Mouse (Mus musculus): ENCODE data around the gene Dnajc5.
"Not testable (repeated sequence)": the region's sequence is repeated elsewhere in the genome, so short reads cannot be mapped to it uniquely, and the experiment has no call there.

Gene Dnajc5

DNA sequence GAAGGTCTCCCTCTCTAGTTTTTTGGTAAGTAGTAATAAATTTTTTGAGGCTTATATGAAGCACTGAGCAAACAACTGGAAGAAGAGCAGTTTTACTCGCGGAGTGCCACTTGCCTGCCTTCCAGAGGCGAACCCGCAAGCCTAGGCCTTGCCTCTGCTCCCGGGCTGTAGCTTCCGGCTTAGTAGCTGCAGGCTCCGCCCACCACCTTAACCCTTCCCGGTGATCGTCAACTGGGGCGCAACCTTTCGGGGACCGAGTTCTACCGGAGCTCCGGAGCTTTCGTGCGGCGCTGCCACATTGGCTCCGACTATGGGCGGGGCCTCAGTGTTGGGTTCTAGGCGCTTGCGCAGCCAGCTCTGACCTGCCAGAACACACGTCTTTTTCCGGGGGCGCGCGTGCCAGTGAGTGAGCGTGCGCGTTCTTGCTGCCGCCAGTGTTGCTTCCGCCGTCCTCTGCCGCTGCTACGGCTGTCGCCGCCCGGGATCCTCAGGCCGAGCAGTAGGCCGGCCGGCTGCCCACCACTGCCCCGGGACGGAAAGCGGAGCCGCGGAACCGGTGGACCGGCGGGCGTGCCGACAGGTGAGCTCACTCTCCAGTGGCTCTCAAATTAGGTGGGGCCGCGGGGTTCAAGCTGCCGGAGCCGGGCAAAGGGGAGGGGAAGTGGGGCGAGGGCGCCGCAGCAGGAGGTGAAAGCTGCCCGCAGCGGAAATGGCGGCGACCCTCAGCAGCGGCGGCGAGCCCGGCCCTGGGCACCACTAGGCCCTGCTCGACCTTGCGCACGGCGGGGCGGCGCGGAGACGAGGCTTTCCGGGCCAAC lies at the start of gene Dnajc5:
Dnajc5 (plus strand) TSS at position 368 of the 818 bp plus-strand sequence.
- DNase-seq (ENCODE audit: low read depth, low spot score), result peak; percentile 89

DNA sequence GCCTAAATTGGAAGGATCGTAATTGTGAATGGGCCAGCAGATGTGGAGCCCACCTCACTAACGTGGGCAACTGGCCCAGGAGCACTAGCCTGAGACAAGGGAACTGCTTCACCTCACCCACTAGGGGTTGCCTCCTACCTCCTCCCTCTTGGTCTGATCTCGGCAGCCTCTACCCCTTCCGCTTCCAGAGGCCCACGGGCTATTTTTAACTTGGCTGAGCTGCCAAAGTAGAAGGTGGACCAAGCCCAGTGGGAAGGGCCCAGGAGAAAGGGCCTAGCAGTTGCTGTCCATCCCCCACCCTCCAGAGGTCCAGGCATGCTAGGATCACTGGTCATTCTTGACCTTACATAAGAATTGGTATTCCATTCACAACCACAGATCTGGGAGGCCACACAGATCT lies 49.0 kb upstream of the Dnajc5 start:
- DNase-seq (ENCODE audit: low read depth, low spot score), result no peak

DNA sequence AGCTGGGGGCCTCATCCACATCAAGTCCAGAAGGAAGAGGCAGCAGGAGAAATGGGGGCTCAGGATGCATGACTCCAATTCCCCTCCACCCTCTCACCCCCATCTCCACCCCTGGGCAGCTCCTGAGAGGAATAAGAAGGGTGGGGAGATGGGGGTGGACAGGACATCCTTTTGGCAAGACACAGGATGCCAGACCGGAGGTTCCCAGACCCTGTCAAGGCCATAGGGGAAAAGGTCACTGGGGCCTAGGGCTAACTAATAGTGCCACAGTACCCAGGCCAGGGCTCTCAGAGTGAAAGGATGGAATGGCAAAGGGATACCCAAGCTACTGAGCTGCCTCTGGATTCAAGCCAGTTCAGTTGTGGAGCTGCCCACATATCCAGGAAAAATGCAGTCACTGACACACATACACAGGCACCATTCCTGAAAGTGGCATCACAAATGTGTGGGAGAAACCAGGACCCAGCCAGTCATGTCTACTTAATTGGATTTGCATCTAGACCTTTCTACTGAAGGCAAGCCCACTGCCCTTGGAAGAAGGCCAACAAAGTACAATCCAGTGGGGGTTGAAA lies 47.9 kb upstream of the Dnajc5 start:
- no peak for DNase-seq (ENCODE audit: low read depth, low spot score)

DNA sequence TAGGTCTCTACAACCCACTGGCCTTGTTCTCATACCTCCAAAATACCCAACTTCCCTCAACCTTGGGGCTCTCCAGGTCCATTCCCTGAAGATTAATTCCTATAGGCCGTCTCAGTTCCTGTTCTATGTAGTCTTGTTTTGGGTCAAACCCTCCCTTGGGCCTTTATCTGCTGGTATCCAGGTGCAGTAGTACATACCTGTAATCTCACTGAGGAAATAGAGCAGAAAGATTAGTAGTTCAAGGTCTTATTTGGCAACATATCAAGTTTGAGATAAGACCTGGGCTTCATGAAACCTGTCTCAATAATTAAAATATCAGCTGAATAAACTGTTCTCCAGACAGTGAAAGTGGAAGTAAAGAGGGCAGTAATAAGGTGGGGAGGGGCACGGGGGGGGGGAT lies 37.2 kb upstream of the Dnajc5 start:
- no peak for DNase-seq (ENCODE audit: low read depth, low spot score)

DNA sequence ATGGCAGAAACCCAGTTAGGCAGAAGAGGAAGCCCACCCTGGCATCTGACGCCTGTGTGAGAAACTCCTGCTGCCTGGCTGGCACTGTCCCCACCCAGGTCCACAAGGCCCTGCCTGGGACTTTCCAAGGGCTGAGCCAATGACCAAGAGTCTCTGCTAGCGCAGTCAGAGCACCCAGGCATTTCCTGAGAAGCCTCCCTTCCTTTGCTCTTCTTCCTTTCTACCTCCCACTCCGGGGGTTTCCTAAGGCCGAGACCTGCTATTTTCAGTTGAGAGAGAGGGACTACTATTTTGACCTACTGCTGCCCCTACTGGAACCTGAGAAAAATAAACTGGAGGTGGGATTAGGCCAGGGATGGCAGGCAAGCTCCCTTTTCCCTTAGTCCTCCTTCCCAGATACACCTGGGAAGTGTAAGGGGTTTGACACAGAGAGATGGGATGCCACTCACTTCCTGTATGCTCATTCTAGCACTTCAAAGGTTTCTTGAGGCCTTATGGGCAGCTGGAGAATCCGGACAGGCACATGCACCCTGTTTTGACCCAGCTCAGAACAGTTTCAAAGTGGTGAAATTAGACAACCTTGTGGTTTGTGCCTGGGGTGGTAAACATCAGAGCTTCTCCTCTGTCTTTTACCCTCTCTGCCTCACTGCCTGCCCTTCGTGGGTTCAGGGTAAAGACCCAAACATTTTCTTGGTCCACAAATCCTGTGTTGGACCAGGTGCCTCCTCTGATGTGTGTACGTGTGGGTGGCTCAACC lies 36.5 kb upstream of the Dnajc5 start:
- no peak for DNase-seq (ENCODE audit: low read depth, low spot score)

DNA sequence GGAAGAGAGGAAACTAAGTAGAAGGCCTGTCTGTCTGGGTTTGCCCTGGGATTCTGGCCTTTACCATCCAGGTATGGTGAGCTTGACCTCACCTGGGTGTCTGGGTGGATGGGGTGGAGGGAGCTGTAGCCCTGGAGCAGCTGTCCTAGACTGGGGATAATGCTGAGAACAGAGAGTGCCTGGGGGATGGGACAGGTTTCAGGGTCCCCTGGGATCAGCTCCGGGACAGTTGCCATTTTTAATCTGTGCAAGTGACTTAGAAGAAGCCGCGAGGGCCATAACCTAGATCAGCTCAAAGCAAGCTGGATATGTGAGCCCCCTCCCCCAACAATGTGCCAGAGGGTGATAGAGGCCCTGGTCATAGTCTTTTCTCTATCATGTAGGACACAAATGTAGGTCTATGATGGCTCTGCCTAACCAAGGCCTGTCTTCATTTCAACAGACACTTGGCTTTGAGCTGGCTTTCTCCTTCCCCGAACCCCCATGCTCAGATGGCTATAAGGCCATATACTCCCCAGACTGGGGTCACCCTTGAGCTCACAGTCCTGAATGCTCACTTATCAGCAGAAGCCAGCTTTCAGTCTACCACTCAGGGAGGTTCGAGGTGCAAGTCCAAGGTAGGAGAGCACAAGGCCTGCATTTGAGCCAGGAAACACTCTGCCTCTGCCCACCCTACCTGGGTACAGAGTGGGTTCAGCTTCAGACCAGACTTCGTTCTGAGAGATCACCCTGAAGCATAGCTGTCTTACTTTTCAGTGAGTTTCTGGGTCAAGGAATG lies 35.6 kb upstream of the Dnajc5 start:
- DNase-seq (ENCODE audit: low read depth, low spot score), result no peak

DNA sequence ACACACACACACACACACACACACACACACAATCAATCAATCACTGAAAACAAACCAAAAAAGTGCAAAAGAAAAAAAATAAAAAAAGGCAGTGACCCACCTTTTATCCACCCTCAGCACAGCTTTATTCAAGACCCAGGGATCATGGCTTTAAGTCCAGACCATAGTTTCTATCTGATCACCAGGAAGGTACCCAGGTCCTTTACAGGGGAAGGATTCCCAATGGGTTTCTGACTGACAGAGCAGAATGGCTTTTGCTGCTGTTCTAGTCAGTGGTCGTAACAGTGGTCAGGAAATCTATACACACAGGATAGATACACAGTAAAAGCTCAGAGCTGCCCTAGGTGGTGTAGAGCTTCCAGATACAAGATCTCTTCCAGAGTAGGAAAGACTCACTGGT lies 34.5 kb upstream of the Dnajc5 start:
- no peak for DNase-seq (ENCODE audit: low read depth, low spot score)

DNA sequence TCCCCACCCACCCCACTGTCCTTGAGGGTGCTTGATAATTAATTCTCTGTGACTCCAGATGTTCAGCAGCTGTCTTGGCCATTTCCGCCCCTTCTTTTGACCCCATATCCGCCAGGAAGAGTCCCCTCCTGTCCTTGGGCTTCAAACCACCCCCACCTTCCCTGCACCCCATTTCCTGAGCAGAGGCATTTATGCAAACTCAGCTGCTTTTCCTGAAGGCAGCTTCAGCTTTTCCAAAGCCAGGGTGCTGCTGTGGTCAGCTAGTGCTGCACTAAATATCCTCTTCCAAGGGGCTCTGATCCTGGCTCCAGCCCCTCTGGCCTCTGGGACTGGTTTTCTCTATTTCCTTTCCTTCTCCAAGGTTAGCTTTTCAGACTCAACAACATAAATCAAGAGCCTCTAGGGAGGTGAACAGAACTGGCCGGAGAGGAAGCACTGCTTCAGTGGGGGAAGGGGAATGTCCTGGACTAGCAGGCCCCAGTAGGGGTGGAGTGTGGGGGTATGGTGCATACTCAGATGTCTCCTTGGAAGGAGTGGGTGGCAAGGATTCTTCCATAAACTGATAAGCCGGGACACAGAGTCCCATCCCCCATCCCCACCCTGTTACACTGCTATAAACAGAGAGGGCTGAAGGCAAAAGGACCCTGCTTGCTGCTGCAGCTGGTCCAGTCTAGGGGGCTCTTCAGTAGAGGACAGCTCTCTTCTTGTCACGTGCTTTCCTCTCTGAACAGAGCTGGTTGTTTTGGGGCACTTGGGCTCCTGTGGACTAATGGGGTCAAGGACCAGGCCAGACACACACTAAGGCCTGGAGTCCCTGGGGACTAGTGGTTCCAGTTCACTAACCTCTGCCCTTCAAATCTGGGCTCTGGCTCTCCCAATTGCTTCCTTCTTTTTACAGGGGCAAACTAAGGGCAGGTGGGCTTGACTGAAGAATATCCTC lies 32.7 kb upstream of the Dnajc5 start:
- no peak for DNase-seq (ENCODE audit: low read depth, low spot score)

DNA sequence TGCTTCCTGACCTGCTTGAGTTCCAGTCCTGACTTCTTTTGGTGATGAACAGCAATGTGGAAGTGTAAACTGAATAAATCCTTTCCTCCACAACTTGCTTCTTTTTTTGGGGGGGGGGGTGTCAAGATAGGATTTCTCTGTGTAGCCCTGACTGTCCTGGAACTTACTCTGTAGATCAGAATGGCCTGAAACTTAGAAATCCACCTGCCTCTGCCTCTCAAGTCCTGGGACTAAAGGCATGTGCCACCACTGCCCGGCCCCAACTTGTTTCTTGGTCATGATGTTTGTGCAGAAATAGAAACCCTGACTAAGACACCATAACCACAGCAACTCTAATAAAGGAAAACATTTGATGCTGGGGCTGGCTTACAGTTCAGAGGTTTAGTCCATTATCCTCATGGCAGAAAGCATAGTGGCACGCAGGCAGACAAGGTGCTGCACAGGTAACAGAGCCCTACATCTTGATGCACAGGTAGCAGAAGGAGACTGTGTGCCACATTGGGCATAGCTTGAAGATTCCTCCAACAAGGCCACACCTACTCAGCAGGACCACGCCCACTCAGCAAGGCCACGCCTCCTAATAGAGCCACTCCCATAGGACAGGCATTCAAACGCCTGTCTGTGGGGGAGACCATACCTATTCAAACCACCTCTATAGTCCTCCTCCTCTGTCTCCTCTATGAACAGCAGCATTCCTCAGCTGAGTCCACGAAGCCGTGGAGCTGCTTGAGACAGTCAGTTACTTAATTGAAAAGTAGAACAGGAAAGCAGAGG lies 28.7 kb upstream of the Dnajc5 start:
- no peak for DNase-seq (ENCODE audit: low read depth, low spot score)

DNA sequence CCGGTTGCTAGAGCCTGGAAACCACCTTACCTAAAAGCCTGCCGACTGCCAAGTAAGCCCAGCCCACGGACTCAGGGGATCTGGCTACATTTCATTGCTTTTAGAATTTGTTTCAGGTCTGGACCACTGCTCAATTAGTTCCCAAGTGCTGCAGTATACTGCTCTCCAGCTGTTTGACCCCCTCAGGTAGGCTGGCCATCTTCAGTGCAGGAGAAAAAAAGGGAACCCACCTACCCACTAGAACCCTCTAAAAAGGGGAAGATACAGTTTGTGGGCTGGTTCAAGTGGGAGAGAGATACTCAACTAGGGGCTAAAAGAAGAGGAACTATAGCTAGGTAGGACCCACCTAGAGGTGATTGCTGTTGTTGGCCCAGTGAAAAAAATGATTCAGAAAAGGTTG lies 28.1 kb upstream of the Dnajc5 start:
- no peak for DNase-seq (ENCODE audit: low read depth, low spot score)

DNA sequence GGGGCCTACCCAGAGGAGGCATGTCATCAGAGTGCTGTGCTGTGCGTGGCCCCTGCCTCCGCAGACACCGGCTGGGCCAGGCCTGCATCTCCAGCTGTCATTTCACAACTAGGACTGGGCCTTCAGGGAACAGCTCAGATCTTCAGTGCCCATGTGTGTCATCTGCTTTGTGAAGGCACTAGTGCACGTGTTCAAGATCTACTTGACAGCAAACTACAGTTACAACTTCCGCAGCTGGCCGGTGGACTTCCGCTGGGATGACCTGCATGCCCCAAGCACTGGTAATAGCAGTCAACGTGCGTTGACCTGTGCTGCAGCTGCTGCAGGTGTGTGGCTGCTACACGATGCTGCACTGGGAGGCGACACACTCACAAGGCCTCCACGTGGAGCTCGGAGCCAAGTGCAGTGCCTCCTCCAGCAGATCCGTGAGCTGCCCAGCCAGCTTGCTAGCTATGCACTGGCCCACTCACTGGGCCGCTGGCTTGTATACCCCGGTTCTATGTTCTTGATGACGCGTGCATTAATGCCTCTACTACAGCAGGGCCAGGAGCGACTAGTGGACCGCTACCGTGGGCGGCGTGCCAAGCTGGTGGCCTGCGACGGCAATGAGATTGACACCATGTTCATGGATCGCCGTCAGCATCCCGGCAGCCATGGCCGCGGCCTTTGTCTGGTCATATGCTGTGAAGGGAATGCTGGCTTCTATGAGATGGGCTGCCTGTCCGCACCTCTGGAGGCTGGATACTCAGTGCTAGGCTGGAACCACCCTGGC lies 26.9 kb upstream of the Dnajc5 start, which contains the start of gene Abhd16b:
Abhd16b (plus strand) TSS at position 51 of the 772 bp plus-strand sequence.
- DNase-seq (ENCODE audit: low read depth, low spot score), result no peak

DNA sequence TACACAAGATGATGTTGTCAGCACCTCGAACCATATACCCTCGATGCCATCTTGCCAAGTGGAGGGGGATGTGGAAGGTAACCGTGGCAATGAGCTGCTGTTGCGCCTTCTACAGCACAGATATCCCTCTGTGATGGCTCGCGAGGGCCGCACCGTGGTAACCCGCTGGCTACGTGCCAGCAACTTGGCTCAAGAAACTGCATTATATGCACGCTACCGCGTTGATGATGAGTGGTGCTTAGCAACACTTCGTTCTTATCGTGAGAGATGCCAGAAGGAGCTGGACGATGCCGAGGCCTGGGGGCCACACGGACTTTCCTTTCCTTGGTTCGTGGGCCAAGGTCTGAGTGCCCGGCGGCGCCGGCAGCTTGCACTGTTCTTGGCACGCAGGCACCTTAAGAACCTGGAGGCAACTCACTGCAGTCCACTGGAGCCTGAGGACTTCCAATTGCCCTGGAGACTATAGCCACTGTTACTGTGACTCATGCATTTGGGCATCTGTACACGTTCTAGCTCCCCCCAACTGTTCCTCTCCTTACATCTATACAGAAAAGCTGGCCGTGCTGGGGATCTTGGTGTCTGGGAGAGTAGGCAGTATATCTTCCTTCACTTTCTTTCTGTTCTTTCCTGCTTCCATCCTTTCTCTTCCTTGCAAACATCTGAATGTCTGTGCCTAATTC lies 25.9 kb upstream of the Dnajc5 start:
- no peak for DNase-seq (ENCODE audit: low read depth, low spot score)

DNA sequence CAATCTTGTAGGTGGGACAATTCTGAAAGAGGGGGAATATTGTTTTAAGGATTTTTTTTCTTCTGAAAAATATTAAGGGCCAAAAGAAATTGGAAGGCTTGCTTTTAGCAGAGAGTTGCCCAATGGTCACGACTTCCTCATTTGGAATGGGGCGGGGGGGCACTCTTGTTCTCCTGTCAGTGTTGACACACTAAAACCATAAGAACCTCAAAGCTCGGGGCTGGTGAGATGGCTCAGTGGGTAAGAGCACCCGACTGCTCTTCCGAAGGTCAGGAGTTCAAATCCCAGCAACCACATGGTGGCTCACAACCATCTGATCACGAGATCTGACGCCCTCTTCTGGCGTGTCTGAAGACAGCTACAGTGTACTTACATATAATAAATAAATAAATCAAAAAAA lies 24.4 kb upstream of the Dnajc5 start:
- DNase-seq (ENCODE audit: low read depth, low spot score), result not testable (repeated sequence)

DNA sequence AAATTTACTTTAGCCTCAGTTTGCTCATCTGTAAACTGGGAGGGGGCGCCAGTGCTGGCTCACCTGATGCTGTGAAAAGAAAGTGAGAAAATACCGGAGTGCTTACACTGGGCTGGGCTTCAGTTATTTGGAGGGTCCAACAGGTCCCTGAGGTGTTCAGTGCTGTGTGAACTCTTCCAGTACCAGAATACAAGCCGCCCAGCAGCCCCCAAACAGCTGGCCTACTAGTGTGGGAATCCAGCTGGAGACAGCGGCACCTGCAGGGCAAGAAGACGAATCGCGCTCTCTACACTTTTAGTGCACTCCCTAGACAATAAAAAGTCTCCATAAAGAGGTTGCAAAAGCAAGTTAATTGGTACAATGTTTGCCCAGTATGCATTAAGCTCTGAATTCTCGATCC lies 24.0 kb upstream of the Dnajc5 start:
- DNase-seq (ENCODE audit: low read depth, low spot score), result no peak

DNA sequence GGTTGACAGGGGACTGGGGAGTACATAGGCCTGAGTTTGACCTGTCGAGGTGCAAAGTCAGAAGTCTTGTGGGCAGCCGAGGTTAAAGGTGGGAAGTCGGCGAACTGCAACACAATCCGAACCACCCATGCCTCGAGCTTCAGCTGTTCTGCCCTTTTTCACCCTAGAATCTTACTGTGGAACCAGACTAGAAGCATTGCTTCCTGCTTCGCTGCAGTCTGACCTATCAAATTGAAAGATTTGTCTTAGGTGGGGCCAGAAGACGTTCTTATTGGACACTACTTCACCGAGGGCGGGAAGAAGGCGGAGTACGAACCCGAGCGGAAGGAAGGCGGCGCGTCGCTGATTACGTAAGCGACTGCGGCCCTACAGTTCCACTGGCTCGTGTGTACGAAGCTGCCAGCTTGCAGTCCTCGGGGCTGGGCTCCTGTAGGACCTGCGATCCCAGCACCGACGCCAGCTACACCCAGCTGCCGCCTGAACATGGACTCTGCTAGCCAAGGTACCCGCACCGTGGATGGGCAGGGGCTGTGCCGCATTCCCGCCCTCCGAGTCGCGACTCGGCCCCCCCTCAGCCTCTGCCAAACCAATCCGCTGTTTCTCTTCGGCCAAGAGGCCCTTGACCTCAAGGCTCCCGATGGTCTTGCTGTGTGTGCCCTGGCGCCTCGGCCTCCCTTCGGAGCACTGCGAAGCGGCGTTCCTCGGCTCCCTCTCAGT lies 23.3 kb upstream of the Dnajc5 start, which contains the start of gene Tpd52l2:
Tpd52l2 (plus strand) TSS at position 312 of the 717 bp plus-strand sequence.
- peak; percentile 84 for DNase-seq (ENCODE audit: low read depth, low spot score)

DNA sequence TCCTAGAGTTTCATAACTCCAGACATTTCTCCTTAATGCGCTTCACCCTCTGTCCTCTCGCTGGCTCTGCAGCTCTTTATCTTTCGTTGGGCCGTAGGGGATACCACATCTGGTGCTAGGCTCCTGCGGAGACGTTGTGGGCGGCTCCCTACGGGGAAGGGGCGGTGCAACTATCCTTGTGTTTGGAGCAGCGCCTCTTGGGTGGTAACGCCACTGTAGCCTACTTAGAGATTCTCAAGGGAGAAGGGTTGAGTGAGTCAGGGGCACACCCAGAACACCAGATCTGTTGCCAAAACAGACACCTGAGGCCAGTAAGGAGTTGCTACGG lies 22.8 kb upstream of the Dnajc5 start:
- DNase-seq (ENCODE audit: low read depth, low spot score), result no peak

DNA sequence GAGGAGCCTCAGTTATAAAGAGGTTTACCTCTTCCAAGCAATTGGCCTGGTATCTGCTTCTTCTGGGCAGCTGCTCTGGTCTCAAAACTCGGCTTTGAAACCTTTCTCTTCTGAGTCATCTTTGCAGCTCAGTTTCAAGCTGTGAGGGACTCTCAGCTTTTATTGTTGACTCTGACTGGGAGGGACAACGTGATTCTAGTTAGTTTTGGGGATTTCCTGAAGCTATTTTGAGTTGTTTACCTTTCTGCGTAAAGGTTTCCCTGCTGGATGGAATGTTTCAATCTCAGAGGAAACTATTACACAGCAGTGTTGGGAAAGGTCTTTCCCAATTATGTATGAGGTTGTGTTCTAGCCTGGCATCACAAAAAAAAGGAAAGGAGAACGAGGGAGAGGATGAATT lies 21.6 kb upstream of the Dnajc5 start:
- DNase-seq (ENCODE audit: low read depth, low spot score), result no peak

DNA sequence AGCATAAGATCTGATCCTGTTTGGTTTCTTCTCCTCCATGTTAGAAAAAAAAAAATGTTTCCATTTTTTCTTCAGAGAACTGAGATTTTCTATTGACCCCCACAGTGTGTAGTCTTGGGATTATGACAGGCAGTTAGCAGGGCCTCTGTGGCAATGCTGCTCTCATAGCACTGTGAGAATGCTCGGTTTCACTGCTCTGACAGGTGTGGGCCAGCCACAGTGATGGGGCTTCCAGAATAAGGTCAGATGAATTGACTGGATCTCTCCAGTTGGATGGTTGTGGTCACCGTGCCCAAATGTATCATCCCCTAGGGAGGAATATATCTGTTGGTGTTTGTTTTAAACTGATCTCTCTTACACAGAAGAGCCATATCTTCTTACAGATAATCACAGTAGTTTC lies 11.1 kb upstream of the Dnajc5 start:
- no peak for DNase-seq (ENCODE audit: low read depth, low spot score)

All from retina, adult 2 months (tissue).